34 mouse cellular contexts compared by ENCODE assay signal in the genomic region with DNA sequence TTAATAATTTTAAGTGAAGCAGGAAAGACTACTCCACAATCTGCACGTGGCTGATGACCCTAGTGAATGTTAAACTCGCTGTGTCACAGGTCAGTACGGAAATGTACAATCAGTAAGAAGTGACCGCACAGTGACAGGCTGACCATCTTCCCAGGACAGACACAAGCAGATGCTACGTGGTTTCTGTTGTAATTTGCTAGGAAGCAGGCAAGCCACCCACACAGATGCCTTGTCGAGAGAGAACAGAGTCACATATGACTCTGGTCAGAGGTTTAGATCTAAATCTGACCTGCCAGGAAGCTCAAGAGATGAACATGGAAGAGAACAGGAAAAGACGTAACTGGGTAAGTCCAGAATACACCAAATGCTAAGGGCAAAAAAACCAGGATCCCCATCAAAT. TPM values are rescaled to one million over a fixed set of nuclear protein-coding genes. Genes with fewer than 3 reads are reported as not detected.
A peak's percentile ranks its signal among the peaks of the same experiment; 100 is the strongest.
DNase-seq lines count a peak whose midpoint lies in the region; ATAC-seq and TF ChIP-seq lines count a peak whose summit lies in the region.
"Had no signal": no experiment of that assay in that cellular context is flagged by ENCODE, and none has a peak within 500 bp of the region (broad histone marks: within the 10 kb centered on the region; RNA-seq: fewer than 3 reads in every experiment).

No protein-coding gene starts in this region.

- no peak for ATAC-seq in hindbrain, embryonic 12.5 days (ENCODE audit: low FRiP score)
- ATAC-seq: activated CD4-positive, CD25-positive, alpha-beta regulatory T cell, adult 4 months; forebrain, embryonic 14.5 days; forebrain, postnatal 0 days; intestine, embryonic 15.5 days had no signal

- no peak overlapping the region for H3K9ac ChIP-seq in hindbrain, embryonic 12.5 days
- H3K9ac ChIP-seq: embryonic facial prominence, embryonic 12.5 days; embryonic facial prominence, embryonic 15.5 days; forebrain, postnatal 0 days; heart, embryonic 12.5 days; heart, embryonic 15.5 days; hindbrain, embryonic 15.5 days; intestine, embryonic 15.5 days had no signal

- peaks cover 14% of the 10 kb centered on the region for H3K27me3 ChIP-seq in megakaryocyte, embryonic 14.5 days (replicated peaks)
- H3K27me3 ChIP-seq in hindbrain, embryonic 12.5 days: no peaks in the 10 kb centered on the region
- H3K27me3 ChIP-seq: embryonic facial prominence, embryonic 12.5 days; embryonic facial prominence, embryonic 15.5 days; heart, embryonic 12.5 days; heart, embryonic 15.5 days; hindbrain, embryonic 15.5 days; intestine, embryonic 15.5 days had no signal

- H3K4me2 ChIP-seq in hindbrain, embryonic 12.5 days (replicated peaks): no peak overlapping the region
- H3K4me2 ChIP-seq: embryonic facial prominence, embryonic 12.5 days; embryonic facial prominence, embryonic 15.5 days; heart, embryonic 12.5 days; heart, embryonic 15.5 days; hindbrain, embryonic 15.5 days; intestine, embryonic 15.5 days had no signal

- WGBS in hindbrain, embryonic 12.5 days: 86% methylated on average over 7 of the region's 7 CpGs

- TF ChIP-seq CTCF in left cerebral cortex, adult 2 months (IDR thresholded peaks at IDR 0.05): no peak

- H3K4me3 ChIP-seq in megakaryocyte, embryonic 14.5 days (replicated peaks): peak overlapping the region; percentile 80
- no peak overlapping the region for H3K4me3 ChIP-seq in hindbrain, embryonic 12.5 days
- no peak overlapping the region for H3K4me3 ChIP-seq in left cerebral cortex, adult 2 months
- H3K4me3 ChIP-seq: embryonic facial prominence, embryonic 12.5 days; embryonic facial prominence, embryonic 15.5 days; gastrocnemius, adult 2 months; heart, embryonic 12.5 days; heart, embryonic 15.5 days; hindbrain, embryonic 10.5 days; hindbrain, embryonic 15.5 days; intestine, embryonic 15.5 days had no signal

- H3K27ac ChIP-seq in hindbrain, embryonic 12.5 days: no peak overlapping the region
- no peak overlapping the region for H3K27ac ChIP-seq in left cerebral cortex, adult 2 months
- H3K27ac ChIP-seq: embryonic facial prominence, embryonic 12.5 days; embryonic facial prominence, embryonic 15.5 days; gastrocnemius, adult 2 months; heart, embryonic 15.5 days; hindbrain, embryonic 10.5 days; hindbrain, embryonic 15.5 days; intestine, embryonic 15.5 days had no signal

- no peaks in the 10 kb centered on the region for H3K36me3 ChIP-seq in megakaryocyte, embryonic 14.5 days (replicated peaks; ENCODE audit: low read length)
- no peaks in the 10 kb centered on the region for H3K36me3 ChIP-seq in hindbrain, embryonic 12.5 days
- H3K36me3 ChIP-seq: embryonic facial prominence, embryonic 12.5 days; embryonic facial prominence, embryonic 15.5 days; heart, embryonic 12.5 days; heart, embryonic 15.5 days; hindbrain, embryonic 10.5 days; hindbrain, embryonic 15.5 days; intestine, embryonic 15.5 days had no signal

- no peaks in the 10 kb centered on the region for H3K9me3 ChIP-seq in megakaryocyte, embryonic 14.5 days
- H3K9me3 ChIP-seq in hindbrain, embryonic 12.5 days (replicated peaks): no peaks in the 10 kb centered on the region
- H3K9me3 ChIP-seq: embryonic facial prominence, embryonic 12.5 days; embryonic facial prominence, embryonic 15.5 days; heart, embryonic 12.5 days; heart, embryonic 15.5 days; hindbrain, embryonic 10.5 days; hindbrain, embryonic 15.5 days; intestine, embryonic 15.5 days had no signal

- intact Hi-C loops in left cerebral cortex, adult 2 months (cut with DNase I): no loop called here

- peak; percentile 37 for DNase-seq in heart, adult 11 months
- DNase-seq in heart, adult 8-10 months (ENCODE audit: low spot score): no peak
- peak; percentile 64 for DNase-seq in CD4-positive helper T cell, adult 2 months (ENCODE audit: low read depth, low spot score)
- DNase-seq in left cerebral cortex, adult 2 months (ENCODE audit: extremely low spot score in 1 of 2, low spot score in 2 of 2): no peak
- DNase-seq: adrenal gland, adult 8-10 months; adrenal gland, postnatal 25 days; B cell, adult 2 months; cerebellum, adult 18-20 months; cerebellum, adult 9-10 months; cerebellum, postnatal 25 days; forebrain, postnatal 0 days; gastrocnemius, adult 2 months; gastrocnemius, postnatal 14 days; heart, adult 18-20 months; heart, postnatal 10 days; heart, postnatal 36 days; kidney, adult 11 months had no signal

- peaks cover 49% of the 10 kb centered on the region for H3K4me1 ChIP-seq in megakaryocyte, embryonic 14.5 days
- no peaks in the 10 kb centered on the region for H3K4me1 ChIP-seq in hindbrain, embryonic 12.5 days
- H3K4me1 ChIP-seq: embryonic facial prominence, embryonic 12.5 days; embryonic facial prominence, embryonic 15.5 days; heart, embryonic 12.5 days; heart, embryonic 15.5 days; hindbrain, embryonic 15.5 days; intestine, embryonic 15.5 days had no signal

RNA-seq across cellular contexts. Expression of a gene that starts 3.5 kb away (rescaled TPM):
- total RNA-seq in heart, adult 8-10 months (2022): not detected
- 0.43 and 2.6 TPM in 2 replicates for polyA plus RNA-seq in megakaryocyte, embryonic 14.5 days (2012; ENCODE audit: insufficient read depth, low replicate concordance)
- polyA plus RNA-seq in hindbrain, embryonic 12.5 days (2016; fragmentation: Nextera tagmentation; extraction: Ambion mirVana): not detected in 2 replicates
- not detected for total RNA-seq in left cerebral cortex, adult 2 months (2021)
- total RNA-seq: adrenal gland, adult 8-10 months; adrenal gland, postnatal 25 days; common myeloid progenitor, adult 5-6 weeks; ES-E14; forebrain, postnatal 0 days; gastrocnemius, adult 2 months; gastrocnemius, postnatal 14 days; gastrocnemius, postnatal 4 days; heart, adult 18-20 months; heart, postnatal 10 days; heart, postnatal 36 days had no signal
- polyA plus RNA-seq: activated CD4-positive, CD25-positive, alpha-beta regulatory T cell, adult 4 months; brain, embryonic 14.5 days; embryonic facial prominence, embryonic 12.5 days; embryonic facial prominence, embryonic 15.5 days; forebrain, embryonic 11.5 days; forebrain, embryonic 14.5 days; forebrain, postnatal 0 days; frontal cortex, adult 2 months; heart, embryonic 12.5 days; heart, embryonic 15.5 days; hindbrain, embryonic 10.5 days; hindbrain, embryonic 15.5 days; intestine, embryonic 15.5 days had no signal

RNA-seq across cellular contexts. Expression of a gene that starts 3.6 kb away (rescaled TPM):
- total RNA-seq in heart, adult 8-10 months (2022): under 1 TPM; 0.14 to 0.22 (median 0.17) TPM
- 0.09 TPM in 1 of 2 replicates, not detected in the other for polyA plus RNA-seq in megakaryocyte, embryonic 14.5 days (2012; ENCODE audit: insufficient read depth, low replicate concordance)
- polyA plus RNA-seq in hindbrain, embryonic 12.5 days (2016; fragmentation: Nextera tagmentation; extraction: Ambion mirVana): 0.05 TPM in 1 of 2 replicates, not detected in the other
- under 1 TPM; 0.16 to 0.23 TPM for total RNA-seq in left cerebral cortex, adult 2 months (2021)
- total RNA-seq: ES-E14; gastrocnemius, adult 2 months had no signal
- polyA plus RNA-seq: forebrain, embryonic 14.5 days; heart, embryonic 12.5 days; hindbrain, embryonic 10.5 days; hindbrain, embryonic 15.5 days had no signal

RNA-seq across cellular contexts. Expression of a gene that starts 43.8 kb away (rescaled TPM):
- 10 to 100 TPM; 15.5 to 23.2 (median 17.7) TPM for total RNA-seq in heart, adult 8-10 months (2022)
- 96.5 and 121 TPM in 2 replicates for polyA plus RNA-seq in megakaryocyte, embryonic 14.5 days (2012; ENCODE audit: insufficient read depth, low replicate concordance)
- polyA plus RNA-seq in hindbrain, embryonic 12.5 days (2016; fragmentation: Nextera tagmentation; extraction: Ambion mirVana): 79.3 and 85.9 TPM in 2 replicates
- 10 to 100 TPM; 32.9 to 34.2 TPM for total RNA-seq in left cerebral cortex, adult 2 months (2021)

Comparison
In these comparisons a context has a peak if more than half of its experiments do, and no peak if none do; other contexts are left out.
1. DNase-seq: peak in heart, adult 11 months (single experiment) and CD4-positive helper T cell, adult 2 months (single experiment); none in heart, adult 8-10 months (single experiment) and left cerebral cortex, adult 2 months (0 of 2).